Mouse (Mus musculus) spleen, adult 12 weeks (tissue): ENCODE data around the gene Wdr13.
"Not testable (repeated sequence)": the region's sequence is repeated elsewhere in the genome, so short reads cannot be mapped to it uniquely, and the experiment has no call there.

Experiments
- DNase-seq: peaks from one replicate; pipeline ENCODE4 v3.0.0; 2022; ENCODE audit warnings: low spot score

Gene Wdr13

GRCm38 (mm10) chrX:8105019-8105418, 27.7 kb downstream of the Wdr13 start:
- DNase-seq: no peak

GRCm38 (mm10) chrX:8102213-8102668, 30.5 kb downstream of the Wdr13 start:
- DNase-seq: peak; percentile 8

- no peak for DNase-seq
Observed at GRCm38 (mm10) chrX:8101017-8101416, 31.7 kb downstream of the Wdr13 start.

- no peak for DNase-seq
Observed at GRCm38 (mm10) chrX:8099435-8099834, 33.3 kb downstream of the Wdr13 start.

- DNase-seq: peak; percentile 90
Observed at GRCm38 (mm10) chrX:8096787-8097242, 35.9 kb downstream of the Wdr13 start.

GRCm38 (mm10) chrX:8096068-8096786, 36.5 kb downstream of the Wdr13 start:
- peak; percentile 81 for DNase-seq

- DNase-seq: no peak
Observed at GRCm38 (mm10) chrX:8095546-8095945, 37.1 kb downstream of the Wdr13 start.

GRCm38 (mm10) chrX:8090954-8091347, 41.7 kb downstream of the Wdr13 start:
- DNase-seq: not testable (repeated sequence)

- peak; percentile 23 for DNase-seq
Observed at GRCm38 (mm10) chrX:8090346-8090953, 42.2 kb downstream of the Wdr13 start, which contains the start of gene Was. Was (minus strand) TSS chrX:8090498.

GRCm38 (mm10) chrX:8089746-8090145, 42.9 kb downstream of the Wdr13 start:
- no peak for DNase-seq

- DNase-seq: no peak
Observed at GRCm38 (mm10) chrX:8085611-8086010, 47.1 kb downstream of the Wdr13 start.

GRCm38 (mm10) chrX:8084771-8085259, 47.9 kb downstream of the Wdr13 start:
- DNase-seq: no peak

- no peak for DNase-seq
Observed at GRCm38 (mm10) chrX:8075104-8075503, 57.6 kb downstream of the Wdr13 start.

- peak; percentile 81 for DNase-seq
Observed at GRCm38 (mm10) chrX:8074430-8075014, 58.2 kb downstream of the Wdr13 start, which contains the start of gene Suv39h1. Suv39h1 (minus strand) TSS chrX:8074760.

- peak; percentile 15 for DNase-seq
Observed at GRCm38 (mm10) chrX:8073881-8074429, 58.7 kb downstream of the Wdr13 start.
